31 mouse cellular contexts compared by ENCODE assay signal in genomic region chr5:147679316-147679715, GRCm38 (mm10). TPM values are rescaled to one million over a fixed set of nuclear protein-coding genes. Genes with fewer than 3 reads are reported as not detected.
DNase-seq lines count a peak whose midpoint lies in the region; ATAC-seq and TF ChIP-seq lines count a peak whose summit lies in the region.
"Had no signal": no experiment of that assay in that cellular context is flagged by ENCODE, and none has a peak within 500 bp of the region (broad histone marks: within the 10 kb centered on the region; RNA-seq: fewer than 3 reads in every experiment).

No protein-coding gene starts in this region.

- H3K4me1 ChIP-seq in cerebellum, adult 2 months (ENCODE audit: control insufficient read depth, insufficient read depth, low read length), result no peaks in the 10 kb centered on the region
- H3K4me1 ChIP-seq in heart, embryonic 10.5 days, result peaks cover 6% of the 10 kb centered on the region
- no peaks in the 10 kb centered on the region for H3K4me1 ChIP-seq in hindbrain, postnatal 0 days (ENCODE audit: insufficient read depth, low read length)
- H3K4me1 ChIP-seq in hindbrain, embryonic 10.5 days (replicated peaks), result 0 out of 2 replicates have a peak, but pooled peaks cover 5% of the 10 kb centered on the region
- H3K4me1 ChIP-seq in midbrain, postnatal 0 days (ENCODE audit: insufficient read depth, low read length), result 0 out of 2 replicates have a peak, but pooled peaks cover 5% of the 10 kb centered on the region
- H3K4me1 ChIP-seq in midbrain, embryonic 10.5 days, result peaks cover 8% of the 10 kb centered on the region
- H3K4me1 ChIP-seq: embryonic facial prominence, embryonic 13.5 days had no signal

- no peak for ATAC-seq in hindbrain, postnatal 0 days
- ATAC-seq in midbrain, postnatal 0 days (ENCODE audit: low FRiP score), result no peak
- ATAC-seq: activated CD4-positive, CD25-positive, alpha-beta regulatory T cell, adult 4 months; forebrain, embryonic 15.5 days; hindbrain, embryonic 16.5 days; inflammation-experienced regulatory T-cells, adult 6 months; intestine, embryonic 16.5 days had no signal

- DNase-seq in cerebellum, postnatal 10 days, result peak; percentile 18 to 48
- no peak for DNase-seq in cerebellum, adult 2 months
- DNase-seq in heart, adult 11 months, result peak; percentile 95
- no peak for DNase-seq in heart, embryonic 10.5 days (ENCODE audit: low spot score)
- DNase-seq in hindbrain, postnatal 0 days (ENCODE audit: low spot score), result peak; percentile 13
- DNase-seq in hindbrain, embryonic 10.5 days (ENCODE audit: low spot score), result no peak
- peak; percentile 12 for DNase-seq in midbrain, postnatal 0 days (ENCODE audit: low spot score)
- DNase-seq in midbrain, embryonic 10.5 days (ENCODE audit: low spot score), result no peak
- DNase-seq: adrenal gland, adult 8-10 months; adrenal gland, postnatal 25 days; cerebellum, adult 11 months; cerebellum, adult 8-10 months; cerebellum, postnatal 25 days; embryo, embryonic 11 days; gastrocnemius, postnatal 10 days; gastrocnemius, postnatal 36 days; heart, adult 18-20 months; heart, postnatal 10 days; kidney, adult 18-20 months had no signal

- no peak overlapping the region for H3K27ac ChIP-seq in cerebellum, adult 2 months (ENCODE audit: insufficient read depth, low read length)
- no peak overlapping the region for H3K27ac ChIP-seq in heart, embryonic 10.5 days
- no peak overlapping the region for H3K27ac ChIP-seq in hindbrain, postnatal 0 days
- no peak overlapping the region for H3K27ac ChIP-seq in hindbrain, embryonic 10.5 days
- H3K27ac ChIP-seq in midbrain, postnatal 0 days (ENCODE audit: low read depth, low read length), result no peak overlapping the region
- no peak overlapping the region for H3K27ac ChIP-seq in midbrain, embryonic 10.5 days (replicated peaks)
- H3K27ac ChIP-seq: embryonic facial prominence, embryonic 10.5 days; embryonic facial prominence, embryonic 13.5 days; forebrain, embryonic 12.5 days; forebrain, embryonic 15.5 days; heart, embryonic 15.5 days had no signal

- TF ChIP-seq POLR2A in cerebellum, adult 2 months (IDR thresholded peaks at IDR 0.05; ENCODE audit: borderline replicate concordance, insufficient read depth, low read length), result no peak

- H3K4me2 ChIP-seq in hindbrain, postnatal 0 days (ENCODE audit: low read depth, low read length), result no peak overlapping the region
- no peak overlapping the region for H3K4me2 ChIP-seq in midbrain, postnatal 0 days (ENCODE audit: low read depth, low read length, poor library complexity, severe bottlenecking)
- H3K4me2 ChIP-seq: embryonic facial prominence, embryonic 13.5 days; forebrain, embryonic 12.5 days; forebrain, embryonic 15.5 days; heart, embryonic 12.5 days; heart, embryonic 15.5 days; hindbrain, embryonic 13.5 days had no signal

- 30% methylated on average over 12 of the region's 12 CpGs for WGBS in cerebellum, adult 2 months
- 87% methylated on average over 12 of the region's 12 CpGs for WGBS in heart, embryonic 10.5 days
- 64% methylated on average over 12 of the region's 12 CpGs for WGBS in hindbrain, postnatal 0 days
- 85% methylated on average over 12 of the region's 12 CpGs for WGBS in hindbrain, embryonic 10.5 days
- WGBS in midbrain, postnatal 0 days, result 70% methylated on average over 12 of the region's 12 CpGs
- 90% methylated on average over 12 of the region's 12 CpGs for WGBS in midbrain, embryonic 10.5 days

- no peak for TF ChIP-seq CTCF in cerebellum, adult 2 months (IDR thresholded peaks at IDR 0.05; ENCODE audit: borderline replicate concordance, insufficient read depth, low read depth, low read length)
- TF ChIP-seq CTCF in hindbrain, postnatal 0 days (IDR thresholded peaks at IDR 0.05; ENCODE audit: low read depth), result no peak
- TF ChIP-seq CTCF in midbrain, postnatal 0 days (IDR thresholded peaks at IDR 0.05), result no peak

- no peak overlapping the region for H3K9ac ChIP-seq in hindbrain, postnatal 0 days (replicated peaks; ENCODE audit: low read length)
- H3K9ac ChIP-seq in midbrain, postnatal 0 days (replicated peaks; ENCODE audit: low read length, poor library complexity, severe bottlenecking), result no peak overlapping the region
- H3K9ac ChIP-seq: embryonic facial prominence, embryonic 13.5 days; forebrain, embryonic 12.5 days; forebrain, embryonic 15.5 days; heart, embryonic 12.5 days; heart, embryonic 15.5 days; hindbrain, embryonic 13.5 days had no signal

- no peaks in the 10 kb centered on the region; the same call in 1 of the 2 replicates for H3K27me3 ChIP-seq in cerebellum, adult 2 months (ENCODE audit: control insufficient read depth, insufficient read depth, low read length)
- peaks cover 5% of the 10 kb centered on the region; the same call in 1 of the 2 replicates for H3K27me3 ChIP-seq in heart, embryonic 10.5 days (ENCODE audit: insufficient read depth, poor library complexity, severe bottlenecking)
- no peaks in the 10 kb centered on the region for H3K27me3 ChIP-seq in hindbrain, postnatal 0 days (ENCODE audit: insufficient read depth, low read length)
- no peaks in the 10 kb centered on the region for H3K27me3 ChIP-seq in hindbrain, embryonic 10.5 days (ENCODE audit: insufficient read depth, poor library complexity, severe bottlenecking)
- H3K27me3 ChIP-seq in midbrain, postnatal 0 days (ENCODE audit: insufficient read depth, low read length), result no peaks in the 10 kb centered on the region
- no peaks in the 10 kb centered on the region for H3K27me3 ChIP-seq in midbrain, embryonic 10.5 days (ENCODE audit: low read depth, poor library complexity, severe bottlenecking)
- H3K27me3 ChIP-seq: embryonic facial prominence, embryonic 13.5 days; forebrain, embryonic 15.5 days; heart, embryonic 12.5 days; heart, embryonic 15.5 days; hindbrain, embryonic 13.5 days had no signal

- no peaks in the 10 kb centered on the region for H3K9me3 ChIP-seq in heart, embryonic 10.5 days
- no peaks in the 10 kb centered on the region for H3K9me3 ChIP-seq in hindbrain, postnatal 0 days (ENCODE audit: low read length)
- H3K9me3 ChIP-seq in hindbrain, embryonic 10.5 days, result no peaks in the 10 kb centered on the region
- no peaks in the 10 kb centered on the region for H3K9me3 ChIP-seq in midbrain, postnatal 0 days (ENCODE audit: low read length)
- no peaks in the 10 kb centered on the region for H3K9me3 ChIP-seq in midbrain, embryonic 10.5 days (replicated peaks)
- H3K9me3 ChIP-seq: embryonic facial prominence, embryonic 10.5 days; embryonic facial prominence, embryonic 13.5 days; forebrain, embryonic 12.5 days; forebrain, embryonic 15.5 days; heart, embryonic 12.5 days; heart, embryonic 15.5 days; hindbrain, embryonic 13.5 days had no signal

- H3K36me3 ChIP-seq in heart, embryonic 10.5 days, result peaks cover 21% of the 10 kb centered on the region
- no peaks in the 10 kb centered on the region for H3K36me3 ChIP-seq in hindbrain, postnatal 0 days (ENCODE audit: insufficient read depth, low read length)
- H3K36me3 ChIP-seq in hindbrain, embryonic 10.5 days, result no peaks in the 10 kb centered on the region
- no peaks in the 10 kb centered on the region for H3K36me3 ChIP-seq in midbrain, postnatal 0 days (ENCODE audit: insufficient read depth, low read length)
- H3K36me3 ChIP-seq in midbrain, embryonic 10.5 days, result no peaks in the 10 kb centered on the region
- H3K36me3 ChIP-seq: embryonic facial prominence, embryonic 10.5 days; embryonic facial prominence, embryonic 13.5 days; forebrain, embryonic 12.5 days; forebrain, embryonic 15.5 days; heart, embryonic 15.5 days; hindbrain, embryonic 13.5 days had no signal

- H3K4me3 ChIP-seq in cerebellum, adult 2 months (replicated peaks; ENCODE audit: insufficient read depth, low read depth, low read length), result no peak overlapping the region
- H3K4me3 ChIP-seq in heart, embryonic 10.5 days, result no peak overlapping the region
- H3K4me3 ChIP-seq in hindbrain, postnatal 0 days (ENCODE audit: low read length), result no peak overlapping the region
- H3K4me3 ChIP-seq in hindbrain, embryonic 10.5 days, result no peak overlapping the region
- no peak overlapping the region for H3K4me3 ChIP-seq in midbrain, postnatal 0 days (ENCODE audit: low read depth, low read length)
- H3K4me3 ChIP-seq in midbrain, embryonic 10.5 days, result no peak overlapping the region
- H3K4me3 ChIP-seq: embryonic facial prominence, embryonic 10.5 days; embryonic facial prominence, embryonic 13.5 days; erythroblast, embryonic 14.5 days; forebrain, embryonic 12.5 days; forebrain, embryonic 15.5 days; heart, embryonic 12.5 days; heart, embryonic 15.5 days; hindbrain, embryonic 13.5 days had no signal

RNA-seq across cellular contexts. Expression of gene Flt1, which starts 46.5 kb away (rescaled TPM):
- 21.4 and 24.7 TPM in 2 replicates for polyA plus RNA-seq in cerebellum, adult 2 months (2012; rRNA removed)
- 20.6 and 21.6 TPM in 2 replicates for polyA plus RNA-seq in heart, embryonic 10.5 days (2016; fragmentation: Nextera tagmentation; extraction: Ambion mirVana)
- total RNA-seq in hindbrain, postnatal 0 days (2014; rRNA removed), result 17.7 and 17.9 TPM in 2 replicates
- polyA plus RNA-seq in hindbrain, postnatal 0 days (2015; fragmentation: Nextera tagmentation; extraction: Ambion mirVana), result 10.0 and 11.1 TPM in 2 replicates
- polyA plus RNA-seq in hindbrain, embryonic 10.5 days (2016; fragmentation: Nextera tagmentation; extraction: Ambion mirVana), result 11.8 and 13.0 TPM in 2 replicates
- 15.2 and 16.8 TPM in 2 replicates for total RNA-seq in midbrain, postnatal 0 days (2014; rRNA removed)
- 9.0 and 9.7 TPM in 2 replicates for polyA plus RNA-seq in midbrain, postnatal 0 days (2015; fragmentation: Nextera tagmentation; extraction: Ambion mirVana)
- 10.5 and 11.1 TPM in 2 replicates for polyA plus RNA-seq in midbrain, embryonic 10.5 days (2016; fragmentation: Nextera tagmentation; extraction: Ambion mirVana)
- polyA plus RNA-seq: activated CD4-positive, CD25-positive, alpha-beta regulatory T cell, adult 4 months; inflammation-experienced regulatory T-cells, adult 6 months had no signal

Comparison
In these comparisons a context has a peak if more than half of its experiments do, and no peak if none do; other contexts are left out.
1. DNase-seq: peak in cerebellum, postnatal 10 days (2 of 2), heart, adult 11 months (single experiment), hindbrain, postnatal 0 days (single experiment) and midbrain, postnatal 0 days (single experiment); none in cerebellum, adult 2 months (0 of 2), heart, embryonic 10.5 days (single experiment), hindbrain, embryonic 10.5 days (single experiment) and midbrain, embryonic 10.5 days (single experiment).